Mouse (Mus musculus) layer of hippocampus, adult 2 months (tissue): ENCODE measurements at regions not wholly inside any gene's neighbourhood (a gene's known extent, or its start where the extent isn't known, plus 50 kb on each side); places are given as distances from the start of the nearest gene placed in this dataset.

Source experiments
- DNase-seq, 2 experiments: peaks; one replicate each; pipeline ENCODE4 v3.0.0; 2022; ENCODE audit warnings: low spot score in 2 of 2
- H3K27ac ChIP-seq: fragments of 200-600 bp; 2 replicates; pipeline ENCODE4 v1.8.1; 2022
- H3K4me3 ChIP-seq: fragments of 200-600 bp; 2 replicates; pipeline ENCODE4 v1.8.1; 2022; ENCODE audit warnings: mild to moderate bottlenecking
- CTCF ChIP-seq: fragments of 200-600 bp; conservative IDR thresholded peaks from 2 replicates; pipeline ENCODE4 v1.8.1; 2022; ENCODE audit warnings: antibody characterized with exemption, mild to moderate bottlenecking, moderate library complexity

GRCm38 (mm10) chr14:25176206-25176605, 282.8 kb upstream of the Zmiz1 start:
- Histone ChIP-seq H3K4me3 (no peak overlapping the region), H3K27ac (no peak overlapping the region)
- no peak for TF ChIP-seq CTCF
- no peak for DNase-seq

GRCm38 (mm10) chr14:25180126-25180525, 278.9 kb upstream of the Zmiz1 start:
- TF ChIP-seq CTCF: no peak
- no peak overlapping the region for H3K4me3 ChIP-seq
- H3K27ac ChIP-seq: no peak overlapping the region
- no peak for DNase-seq

GRCm38 (mm10) chr14:25181406-25181805, 277.6 kb upstream of the Zmiz1 start:
- H3K4me3 ChIP-seq: no peak overlapping the region
- no peak for DNase-seq
- no peak for TF ChIP-seq CTCF
- no peak overlapping the region for H3K27ac ChIP-seq

- Histone ChIP-seq H3K27ac (no peak overlapping the region), H3K4me3 (no peak overlapping the region)
- DNase-seq: no peak
- TF ChIP-seq CTCF: no peak
Observed at GRCm38 (mm10) chr14:25184042-25184441, 274.9 kb upstream of the Zmiz1 start.

GRCm38 (mm10) chr14:25184875-25185274, 274.1 kb upstream of the Zmiz1 start:
- no peak overlapping the region for H3K27ac ChIP-seq
- no peak overlapping the region for H3K4me3 ChIP-seq
- no peak for DNase-seq
- TF ChIP-seq CTCF: no peak

- H3K27ac ChIP-seq: peak overlapping the region; percentile 87
- no peak for DNase-seq
- no peak for TF ChIP-seq CTCF
- no peak overlapping the region for H3K4me3 ChIP-seq
Observed at GRCm38 (mm10) chr14:25185556-25185958, 273.4 kb upstream of the Zmiz1 start.

GRCm38 (mm10) chr14:25185959-25186771, 272.8 kb upstream of the Zmiz1 start:
- no peak for TF ChIP-seq CTCF
- peak overlapping the region; percentile 87 for H3K27ac ChIP-seq
- DNase-seq: peak; percentile 21 to 44
- no peak overlapping the region for H3K4me3 ChIP-seq

GRCm38 (mm10) chr14:25187715-25188114, 271.3 kb upstream of the Zmiz1 start:
- TF ChIP-seq CTCF: no peak
- Histone ChIP-seq H3K4me3 (no peak overlapping the region), H3K27ac (no peak overlapping the region)
- DNase-seq: peak; percentile 49 to 50

- Histone ChIP-seq H3K4me3 (no peak overlapping the region), H3K27ac (no peak overlapping the region)
- no peak for DNase-seq
- no peak for TF ChIP-seq CTCF
Observed at GRCm38 (mm10) chr14:25189256-25189655, 269.7 kb upstream of the Zmiz1 start.

- 0 out of 2 replicates have a peak, but pooled peaks have one; percentile 22 for TF ChIP-seq CTCF
- peak; percentile 19 to 24 for DNase-seq
- H3K27ac ChIP-seq: peak overlapping the region; percentile 46; the same call in 1 of the 2 replicates
Observed at GRCm38 (mm10) chr14:25190680-25191270, 268.2 kb upstream of the Zmiz1 start.

GRCm38 (mm10) chr14:25196820-25197219, 262.2 kb upstream of the Zmiz1 start:
- no peak overlapping the region for H3K27ac ChIP-seq
- no peak for TF ChIP-seq CTCF
- DNase-seq: no peak
- H3K4me3 ChIP-seq: no peak overlapping the region

More at GRCm38 (mm10) chr14:25190680-25191270, 268.2 kb upstream of the Zmiz1 start:
- H3K4me3 ChIP-seq: no peak overlapping the region

GRCm38 (mm10) chr14:25199900-25200299, 259.1 kb upstream of the Zmiz1 start:
- Histone ChIP-seq H3K4me3 (no peak overlapping the region), H3K27ac (no peak overlapping the region)
- no peak for TF ChIP-seq CTCF
- DNase-seq: no peak

- no peak for TF ChIP-seq CTCF
- no peak for DNase-seq
- Histone ChIP-seq H3K27ac (no peak overlapping the region), H3K4me3 (no peak overlapping the region)
Observed at GRCm38 (mm10) chr14:25200656-25201179, 258.3 kb upstream of the Zmiz1 start.

- Histone ChIP-seq H3K4me3 (no peak overlapping the region), H3K27ac (no peak overlapping the region)
- DNase-seq: no peak
- TF ChIP-seq CTCF: peak; percentile 44
Observed at GRCm38 (mm10) chr14:25202312-25202711, 256.7 kb upstream of the Zmiz1 start.
